Comparison of ENCODE assay signal across 9 mouse cellular contexts in genomic region chr11:80385055-80385454, GRCm38 (mm10). TPM values are rescaled to one million over a fixed set of nuclear protein-coding genes. Genes with fewer than 3 reads are reported as not detected.
DNase-seq lines count a peak whose midpoint lies in the region; ATAC-seq and TF ChIP-seq lines count a peak whose summit lies in the region.
"Had no signal": no experiment of that assay in that cellular context is flagged by ENCODE, and none has a peak within 500 bp of the region (broad histone marks: within the 10 kb centered on the region; RNA-seq: fewer than 3 reads in every experiment).

No protein-coding gene starts in this region.

- no peak overlapping the region for H3K27ac ChIP-seq in left cerebral cortex, adult 2 months
- H3K27ac ChIP-seq in embryonic fibroblast, embryonic 13.5 days (ENCODE audit: insufficient read depth, low read length) = no peak overlapping the region
- H3K27ac ChIP-seq in intestine, postnatal 0 days (ENCODE audit: low read depth, low read length) = no peak overlapping the region
- H3K27ac ChIP-seq in neural tube, embryonic 13.5 days (replicated peaks) = no peak overlapping the region

- no peak for DNase-seq in left cerebral cortex, adult 2 months (ENCODE audit: extremely low spot score in 1 of 2, low spot score in 2 of 2)
- no peak for DNase-seq in left cerebral cortex, adult 9 months (ENCODE audit: low spot score in 2 of 2)
- DNase-seq in embryo, embryonic 10.5 days (ENCODE audit: low spot score) = no peak
- DNase-seq in layer of hippocampus, adult 9-11 months = no peak
- DNase-seq in spleen, adult 12 weeks (ENCODE audit: low spot score) = no peak
- DNase-seq: adrenal gland, adult 8-10 months had no signal

- 0 out of 2 replicates have a peak, but pooled peaks cover 3% of the 10 kb centered on the region for H3K4me1 ChIP-seq in embryonic fibroblast, embryonic 13.5 days (ENCODE audit: control insufficient read depth, insufficient read depth, low read length)
- 0 out of 2 replicates have a peak, but pooled peaks cover 3% of the 10 kb centered on the region for H3K4me1 ChIP-seq in intestine, postnatal 0 days (replicated peaks; ENCODE audit: control insufficient read depth, insufficient read depth, low read length)
- H3K4me1 ChIP-seq in neural tube, embryonic 13.5 days (replicated peaks) = peaks cover 44% of the 10 kb centered on the region

- TF ChIP-seq POLR2A in embryonic fibroblast, embryonic 13.5 days (IDR thresholded peaks at IDR 0.05; ENCODE audit: low read depth, low read length) = no peak

- no peak for ATAC-seq in intestine, postnatal 0 days
- no peak for ATAC-seq in neural tube, embryonic 13.5 days (ENCODE audit: low read depth)

- TF ChIP-seq CTCF in left cerebral cortex, adult 2 months (IDR thresholded peaks at IDR 0.05) = no peak
- TF ChIP-seq CTCF in embryonic fibroblast, embryonic 13.5 days (IDR thresholded peaks at IDR 0.05; ENCODE audit: borderline replicate concordance, insufficient read depth, low read length) = no peak
- no peak for TF ChIP-seq CTCF in intestine, postnatal 0 days (IDR thresholded peaks at IDR 0.05; ENCODE audit: low read depth)

- H3K27me3 ChIP-seq in intestine, postnatal 0 days (replicated peaks; ENCODE audit: control insufficient read depth, insufficient read depth, low read length) = no peaks in the 10 kb centered on the region
- H3K27me3 ChIP-seq in neural tube, embryonic 13.5 days = no peaks in the 10 kb centered on the region

- H3K9ac ChIP-seq in intestine, postnatal 0 days (ENCODE audit: low read depth, low read length) = peak overlapping the region; percentile 13; the same call in 1 of the 2 replicates
- peak overlapping the region; percentile 97 for H3K9ac ChIP-seq in neural tube, embryonic 13.5 days

- peak overlapping the region; percentile 70 for H3K4me3 ChIP-seq in left cerebral cortex, adult 2 months
- H3K4me3 ChIP-seq in embryonic fibroblast, embryonic 13.5 days (ENCODE audit: insufficient read depth, low read length) = peak overlapping the region; percentile 99
- H3K4me3 ChIP-seq in intestine, postnatal 0 days (ENCODE audit: low read depth, low read length) = peak overlapping the region; percentile 96
- H3K4me3 ChIP-seq in neural tube, embryonic 13.5 days = peak overlapping the region; percentile 94

- intact Hi-C loops in left cerebral cortex, adult 2 months (cut with DNase I) = no loop called here

- WGBS in intestine, postnatal 0 days = 19% methylated on average over 4 of the region's 4 CpGs
- 53% methylated on average over 4 of the region's 4 CpGs for WGBS in neural tube, embryonic 13.5 days

- H3K9me3 ChIP-seq in intestine, postnatal 0 days (ENCODE audit: control insufficient read depth) = no peaks in the 10 kb centered on the region
- no peaks in the 10 kb centered on the region for H3K9me3 ChIP-seq in neural tube, embryonic 13.5 days

- peak overlapping the region; percentile 72 for H3K4me2 ChIP-seq in intestine, postnatal 0 days (replicated peaks; ENCODE audit: low read depth)
- peak overlapping the region; percentile 95 for H3K4me2 ChIP-seq in neural tube, embryonic 13.5 days

- peaks cover 27% of the 10 kb centered on the region for H3K36me3 ChIP-seq in intestine, postnatal 0 days (ENCODE audit: control insufficient read depth, insufficient read depth)
- H3K36me3 ChIP-seq in neural tube, embryonic 13.5 days = peaks cover 31% of the 10 kb centered on the region

RNA-seq across cellular contexts. Expression of gene Zfp207, which starts 2.0 kb away (rescaled TPM):
- total RNA-seq in left cerebral cortex, adult 2 months (2021) = 100 to 1,000 TPM; 132 to 135 TPM
- 178 and 208 TPM in 2 replicates for polyA plus RNA-seq in embryonic fibroblast, embryonic 13.5 days (2011; ENCODE audit: insufficient read length, low read depth, missing spikeins)
- 109 and 113 TPM in 2 replicates for polyA plus RNA-seq in intestine, postnatal 0 days (2015; fragmentation: Nextera tagmentation; extraction: Ambion mirVana)
- polyA plus RNA-seq in neural tube, embryonic 13.5 days (2015; fragmentation: Nextera tagmentation; extraction: Ambion mirVana) = 217 and 226 TPM in 2 replicates

RNA-seq across cellular contexts. Expression of gene 5730455P16Rik, which starts 7.2 kb away (rescaled TPM):
- total RNA-seq in left cerebral cortex, adult 2 months (2021) = 10 to 100 TPM; 47.8 to 51.7 TPM
- 27.0 and 38.4 TPM in 2 replicates for polyA plus RNA-seq in embryonic fibroblast, embryonic 13.5 days (2011; ENCODE audit: insufficient read length, low read depth, missing spikeins)
- polyA plus RNA-seq in intestine, postnatal 0 days (2015; fragmentation: Nextera tagmentation; extraction: Ambion mirVana) = 8.7 and 9.1 TPM in 2 replicates
- polyA plus RNA-seq in neural tube, embryonic 13.5 days (2015; fragmentation: Nextera tagmentation; extraction: Ambion mirVana) = 30.4 and 33.4 TPM in 2 replicates

RNA-seq across cellular contexts. Expression of gene Psmd11, which starts 43.4 kb away (rescaled TPM):
- 100 to 1,000 TPM; 102 to 103 TPM for total RNA-seq in left cerebral cortex, adult 2 months (2021)
- 131 and 170 TPM in 2 replicates for polyA plus RNA-seq in embryonic fibroblast, embryonic 13.5 days (2011; ENCODE audit: insufficient read length, low read depth, missing spikeins)
- polyA plus RNA-seq in intestine, postnatal 0 days (2015; fragmentation: Nextera tagmentation; extraction: Ambion mirVana) = 156 and 171 TPM in 2 replicates
- 293 and 304 TPM in 2 replicates for polyA plus RNA-seq in neural tube, embryonic 13.5 days (2015; fragmentation: Nextera tagmentation; extraction: Ambion mirVana)
